Mouse (Mus musculus) liver, embryonic 13.5 days (tissue): Measurements from ENCODE around the gene Mical1. TPM values are rescaled to one million over a fixed set of nuclear protein-coding genes. Genes with fewer than 3 reads are reported as not detected.
A peak's percentile ranks its signal among the peaks of the same experiment; 100 is the strongest.

Source experiments
- ATAC-seq: fragments of 200-750 bp; cut with Nextera tagmentation; 2 replicates; pipeline ENCODE4 v1.8.0; 2017; ENCODE audit warnings: low read depth, mild to moderate bottlenecking, moderate number of reproducible peaks, moderate library complexity
- DNase-seq: peaks from one replicate; pipeline ENCODE4 v3.0.0; 2022
- H3K27ac ChIP-seq: fragments of 300-500 bp; sonication (generic); 2 replicates; pipeline ENCODE4 v1.5.1; 2015; ENCODE audit warnings: moderate library complexity, mild to moderate bottlenecking, inconsistent platforms
- H3K27me3 ChIP-seq: fragments of 300-500 bp; sonication (generic); 2 replicates; pipeline ENCODE4 v1.6.1; 2015; ENCODE audit warnings: mild to moderate bottlenecking, inconsistent platforms
- H3K36me3 ChIP-seq: fragments of 300-500 bp; sonication (generic); 2 replicates; pipeline ENCODE4 v1.6.1; 2015; ENCODE audit warnings: mild to moderate bottlenecking, inconsistent platforms
- H3K4me1 ChIP-seq: fragments of 300-500 bp; sonication (generic); replicated peaks from 2 replicates; pipeline ENCODE4 v1.6.1; 2015; ENCODE audit warnings: inconsistent platforms
- H3K4me2 ChIP-seq: fragments of 300-500 bp; sonication (generic); 2 replicates; pipeline ENCODE4 v1.6.1; 2015; ENCODE audit warnings: inconsistent platforms, mild to moderate bottlenecking, moderate library complexity
- H3K4me3 ChIP-seq: fragments of 300-500 bp; sonication (generic); replicated peaks from 2 replicates; pipeline ENCODE4 v1.5.1; 2015; ENCODE audit warnings: mild to moderate bottlenecking, inconsistent platforms
- H3K9ac ChIP-seq: fragments of 300-500 bp; sonication (generic); 2 replicates; pipeline ENCODE4 v1.6.1; 2015; ENCODE audit warnings: mild to moderate bottlenecking, inconsistent platforms
- H3K9me3 ChIP-seq: fragments of 300-500 bp; sonication (generic); replicated peaks from 2 replicates; pipeline ENCODE4 v1.6.1; 2016; ENCODE audit warnings: inconsistent platforms
- WGBS: fragments of 180-500 bp; shearing (Covaris S2); methylation state at CpG from one replicate; pipeline ENCODE4 v1.1.7; 2015; ENCODE audit not compliant: insufficient replicate concordance; 5-methylcytosine and 5-hydroxymethylcytosine counted together
- polyA plus RNA-seq: library from polyadenylated mRNA; unstranded; fragments of >200 nt; fragmentation: Nextera tagmentation; extraction: Ambion mirVana; gene quantifications from 2 replicates; pipeline ENCODE4 v1.2.1, GENCODE M21; 2015

Mical1 gene
- polyA plus RNA-seq, result 6.0 and 6.1 TPM in 2 replicates

- Histone ChIP-seq H3K36me3 (no peaks in the 10 kb centered on the region), H3K27me3 (0 out of 2 replicates have a peak, but pooled peaks cover 5% of the 10 kb centered on the region), H3K4me2 (peak within 1 kb of the TSS; percentile 98), H3K4me1 (peaks cover 84% of the 10 kb centered on the region), H3K27ac (peak within 1 kb of the TSS; percentile 84), H3K9ac (peak within 1 kb of the TSS; percentile 74), H3K4me3 (peak within 1 kb of the TSS; percentile 68), H3K9me3 (no peaks in the 10 kb centered on the region)
- peak; percentile 83 for ATAC-seq
- 0% methylated on average over 35 of the region's 35 CpGs for WGBS
- DNase-seq, result peak; percentile 71
These were observed at the start of gene Mical1 for GRCm38 (mm10) chr10:41476171-41477017. TSS of gene Mical1 (plus strand) at chr10:41476314.

GRCm38 (mm10) chr10:41426368-41426767, 49.7 kb upstream of the Mical1 start:
- Histone ChIP-seq H3K9me3 (no peaks in the 10 kb centered on the region), H3K27me3 (no peaks in the 10 kb centered on the region), H3K4me1 (no peaks in the 10 kb centered on the region), H3K9ac (no peak overlapping the region), H3K4me2 (no peak overlapping the region), H3K4me3 (no peak overlapping the region), H3K27ac (no peak overlapping the region), H3K36me3 (no peaks in the 10 kb centered on the region)
- no peak for ATAC-seq
- no peak for DNase-seq
- 42% methylated on average over 6 of the region's 6 CpGs for WGBS

- Histone ChIP-seq H3K9me3 (no peaks in the 10 kb centered on the region), H3K4me2 (no peak overlapping the region), H3K27me3 (0 out of 2 replicates have a peak, but pooled peaks cover 8% of the 10 kb centered on the region), H3K27ac (no peak overlapping the region), H3K36me3 (no peaks in the 10 kb centered on the region), H3K4me1 (no peaks in the 10 kb centered on the region), H3K9ac (no peak overlapping the region), H3K4me3 (no peak overlapping the region)
- WGBS, result 26% methylated on average over 4 of the region's 4 CpGs
- ATAC-seq, result no peak
- DNase-seq, result peak; percentile 13
These were observed 41.5 kb upstream of the Mical1 start for GRCm38 (mm10) chr10:41434624-41435023.

- no peaks in the 10 kb centered on the region for H3K4me1 ChIP-seq
- DNase-seq (no peak), ATAC-seq (no peak)
- H3K27ac ChIP-seq, result no peak overlapping the region
- no peak overlapping the region for H3K4me2 ChIP-seq
- no peaks in the 10 kb centered on the region for H3K9me3 ChIP-seq
- H3K9ac ChIP-seq, result no peak overlapping the region
- 30% methylated on average over 3 of the region's 3 CpGs for WGBS
- H3K27me3 ChIP-seq, result 0 out of 2 replicates have a peak, but pooled peaks cover 8% of the 10 kb centered on the region
- H3K36me3 ChIP-seq, result no peaks in the 10 kb centered on the region
- no peak overlapping the region for H3K4me3 ChIP-seq
These were observed 41.0 kb upstream of the Mical1 start for GRCm38 (mm10) chr10:41435141-41435540.

GRCm38 (mm10) chr10:41448216-41448615, 27.9 kb upstream of the Mical1 start:
- 26% methylated on average over 1 of the region's 1 CpGs for WGBS

GRCm38 (mm10) chr10:41449684-41450083, 26.4 kb upstream of the Mical1 start:
- Histone ChIP-seq H3K4me2 (peak overlapping the region; percentile 85), H3K36me3 (peaks cover 14% of the 10 kb centered on the region), H3K4me1 (peaks cover 47% of the 10 kb centered on the region), H3K9me3 (no peaks in the 10 kb centered on the region), H3K4me3 (peak overlapping the region; percentile 95), H3K27me3 (0 out of 2 replicates have a peak, but pooled peaks cover 4% of the 10 kb centered on the region), H3K9ac (peak overlapping the region; percentile 89), H3K27ac (peak overlapping the region; percentile 83)
- 15% methylated on average over 14 of the region's 14 CpGs for WGBS
- DNase-seq (peak; percentile 6), ATAC-seq (peak; percentile 17; the same call in 1 of the 2 replicates)

More at GRCm38 (mm10) chr10:41448216-41448615, 27.9 kb upstream of the Mical1 start:
- Histone ChIP-seq H3K4me2 (no peak overlapping the region), H3K27ac (no peak overlapping the region), H3K4me3 (no peak overlapping the region), H3K36me3 (peaks cover 14% of the 10 kb centered on the region), H3K27me3 (0 out of 2 replicates have a peak, but pooled peaks cover 4% of the 10 kb centered on the region), H3K9me3 (no peaks in the 10 kb centered on the region), H3K9ac (no peak overlapping the region), H3K4me1 (peaks cover 40% of the 10 kb centered on the region)
- ATAC-seq (no peak), DNase-seq (no peak)

- H3K27me3 ChIP-seq, result 0 out of 2 replicates have a peak, but pooled peaks cover 4% of the 10 kb centered on the region
- peak within 1 kb of the TSS; percentile 95 for H3K4me3 ChIP-seq
- peak within 1 kb of the TSS; percentile 89 for H3K9ac ChIP-seq
- DNase-seq (peak; percentile 95), ATAC-seq (peak; percentile 94)
- H3K27ac ChIP-seq, result peak within 1 kb of the TSS; percentile 83
- peak within 1 kb of the TSS; percentile 85 for H3K4me2 ChIP-seq
- peaks cover 47% of the 10 kb centered on the region for H3K4me1 ChIP-seq
- under 1% methylated on average over 49 of the region's 49 CpGs for WGBS
- H3K9me3 ChIP-seq, result no peaks in the 10 kb centered on the region
- peaks cover 17% of the 10 kb centered on the region for H3K36me3 ChIP-seq
These were observed 25.9 kb upstream of the Mical1 start, which contains the start of gene Zbtb24 for GRCm38 (mm10) chr10:41450137-41450670. TSS of gene Zbtb24 (plus strand) at chr10:41450383.

- Histone ChIP-seq H3K27ac (peak overlapping the region; percentile 70), H3K9me3 (no peaks in the 10 kb centered on the region), H3K4me1 (peaks cover 48% of the 10 kb centered on the region), H3K27me3 (0 out of 2 replicates have a peak, but pooled peaks cover 4% of the 10 kb centered on the region), H3K36me3 (peaks cover 24% of the 10 kb centered on the region), H3K4me2 (peak overlapping the region; percentile 85), H3K9ac (peak overlapping the region; percentile 89), H3K4me3 (peak overlapping the region; percentile 95)
- ATAC-seq, result no peak
- no peak for DNase-seq
- 48% methylated on average over 18 of the region's 18 CpGs for WGBS
These were observed 25.2 kb upstream of the Mical1 start for GRCm38 (mm10) chr10:41450780-41451522.

GRCm38 (mm10) chr10:41451656-41452055, 24.5 kb upstream of the Mical1 start:
- H3K9me3 ChIP-seq, result no peaks in the 10 kb centered on the region
- H3K9ac ChIP-seq, result peak overlapping the region; percentile 17; the same call in 1 of the 2 replicates
- ATAC-seq (no peak), DNase-seq (no peak)
- no peak overlapping the region for H3K4me3 ChIP-seq
- peak overlapping the region; percentile 85 for H3K4me2 ChIP-seq
- H3K27me3 ChIP-seq, result no peaks in the 10 kb centered on the region
- peaks cover 54% of the 10 kb centered on the region for H3K4me1 ChIP-seq
- no peak overlapping the region for H3K27ac ChIP-seq
- WGBS, result 89% methylated on average over 9 of the region's 9 CpGs
- peaks cover 31% of the 10 kb centered on the region for H3K36me3 ChIP-seq

GRCm38 (mm10) chr10:41452791-41453190, 23.3 kb upstream of the Mical1 start:
- H3K36me3 ChIP-seq, result peaks cover 38% of the 10 kb centered on the region
- H3K9ac ChIP-seq, result no peak overlapping the region
- H3K4me1 ChIP-seq, result peaks cover 53% of the 10 kb centered on the region
- H3K27me3 ChIP-seq, result no peaks in the 10 kb centered on the region
- 78% methylated on average over 3 of the region's 3 CpGs for WGBS
- no peak overlapping the region for H3K4me2 ChIP-seq
- no peak overlapping the region for H3K4me3 ChIP-seq
- H3K27ac ChIP-seq, result no peak overlapping the region
- no peak for DNase-seq
- no peaks in the 10 kb centered on the region for H3K9me3 ChIP-seq
- ATAC-seq, result no peak

GRCm38 (mm10) chr10:41459990-41460389, 16.1 kb upstream of the Mical1 start:
- peaks cover 48% of the 10 kb centered on the region for H3K36me3 ChIP-seq
- WGBS, result 79% methylated on average over 4 of the region's 4 CpGs

More at GRCm38 (mm10) chr10:41459990-41460389, 16.1 kb upstream of the Mical1 start:
- H3K9ac ChIP-seq, result no peak overlapping the region
- H3K27ac ChIP-seq, result no peak overlapping the region
- peaks cover 6% of the 10 kb centered on the region for H3K4me1 ChIP-seq
- no peak for ATAC-seq
- DNase-seq, result no peak
- no peaks in the 10 kb centered on the region for H3K27me3 ChIP-seq
- no peaks in the 10 kb centered on the region for H3K9me3 ChIP-seq
- no peak overlapping the region for H3K4me2 ChIP-seq
- H3K4me3 ChIP-seq, result no peak overlapping the region
